Mouse (Mus musculus): Measurements from ENCODE around the gene Nit1.

The Nit1 gene

DNA sequence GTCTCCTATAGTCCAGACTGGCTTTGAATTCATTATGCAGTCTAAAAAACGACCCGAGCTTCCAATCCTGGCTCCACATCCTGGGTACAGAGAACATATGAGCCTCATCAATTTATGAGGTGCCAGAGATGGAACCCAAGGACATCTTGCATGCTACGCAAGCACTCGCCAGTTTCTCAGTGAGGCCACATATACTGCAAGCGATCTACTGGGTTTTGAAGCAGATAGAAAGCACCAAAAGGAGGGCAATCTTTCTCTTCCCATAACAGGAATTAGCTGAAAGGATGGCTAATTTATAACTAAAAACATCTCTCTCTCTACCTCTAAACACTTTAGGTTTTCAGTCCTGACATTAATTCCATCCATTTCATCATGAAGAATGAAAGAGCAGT is 51.5 kb downstream of the Nit1 start:
- no peak for DNase-seq (ENCODE audit: low spot score in 2 of 2)

DNA sequence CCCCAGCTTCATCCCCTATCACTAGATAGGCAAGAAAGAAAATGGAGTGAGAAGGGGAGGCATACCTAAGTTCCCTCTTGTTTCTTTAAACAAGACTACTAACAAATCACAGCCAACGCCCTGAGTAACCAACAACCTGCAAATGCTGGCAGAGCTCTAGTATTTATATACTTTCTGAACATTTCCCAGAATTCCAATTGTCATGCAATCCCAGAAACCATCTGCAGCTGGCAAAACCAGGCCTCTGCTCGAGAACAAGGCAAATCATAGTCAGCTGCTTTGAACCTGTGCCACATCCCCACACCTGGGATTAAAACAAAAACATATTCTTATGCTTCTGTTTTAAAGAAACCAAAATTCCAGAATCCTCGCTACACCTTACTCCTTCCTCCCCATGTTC is 52.1 kb downstream of the Nit1 start:
- no peak for DNase-seq (ENCODE audit: low spot score in 2 of 2)

- no peak for DNase-seq (ENCODE audit: low spot score in 2 of 2)
These were observed 57.1 kb downstream of the Nit1 start for GRCm38 (mm10) chr1:171288328-171288727.

All from urinary bladder, adult 18-20 months (tissue).